Mouse (Mus musculus): ENCODE measurements at regions not wholly inside any gene's neighbourhood (a gene's known extent, or its start where the extent isn't known, plus 50 kb on each side); places are given as distances from the start of the nearest gene placed in this dataset.
A peak's percentile ranks its signal among the peaks of the same experiment; 100 is the strongest.

GRCm38 (mm10) chr9:116280146-116280545 lies 105.0 kb upstream of the Tgfbr2 start:
- H3K36me3 ChIP-seq (ENCODE audit: control insufficient read depth, insufficient read depth, low read length): no peaks in the 10 kb centered on the region
- H3K4me3 ChIP-seq (ENCODE audit: low read depth, low read length): no peak overlapping the region
- H3K4me1 ChIP-seq (ENCODE audit: control insufficient read depth, insufficient read depth, low read length): no peaks in the 10 kb centered on the region
- no peak overlapping the region for H3K27ac ChIP-seq (ENCODE audit: low read depth, low read length)
- ATAC-seq (ENCODE audit: insufficient read depth, low FRiP score, low TSS enrichment) (no peak), DNase-seq (ENCODE audit: low spot score) (no peak)
- H3K9ac ChIP-seq (ENCODE audit: low read length): no peak overlapping the region
- no peaks in the 10 kb centered on the region for H3K9me3 ChIP-seq (ENCODE audit: control insufficient read depth, low read length)
- H3K4me2 ChIP-seq (ENCODE audit: low read depth): no peak overlapping the region
- H3K27me3 ChIP-seq (ENCODE audit: control insufficient read depth, insufficient read depth, low read length): no peaks in the 10 kb centered on the region
- WGBS: 85% methylated on average over 5 of the region's 5 CpGs

- Histone ChIP-seq H3K4me1 (ENCODE audit: control insufficient read depth, insufficient read depth, low read length) (no peaks in the 10 kb centered on the region), H3K9me3 (ENCODE audit: control insufficient read depth, low read length) (no peaks in the 10 kb centered on the region), H3K9ac (ENCODE audit: low read length) (no peak overlapping the region), H3K4me3 (ENCODE audit: low read depth, low read length) (no peak overlapping the region), H3K36me3 (ENCODE audit: control insufficient read depth, insufficient read depth, low read length) (no peaks in the 10 kb centered on the region), H3K27me3 (ENCODE audit: control insufficient read depth, insufficient read depth, low read length) (no peaks in the 10 kb centered on the region), H3K4me2 (ENCODE audit: low read depth) (no peak overlapping the region), H3K27ac (ENCODE audit: low read depth, low read length) (no peak overlapping the region)
- ATAC-seq (ENCODE audit: insufficient read depth, low FRiP score, low TSS enrichment) (no peak), DNase-seq (ENCODE audit: low spot score) (no peak)
- WGBS: 95% methylated on average over 8 of the region's 8 CpGs
These were observed 103.7 kb upstream of the Tgfbr2 start for GRCm38 (mm10) chr9:116278862-116279261.

GRCm38 (mm10) chr9:116277736-116278135 lies 102.6 kb upstream of the Tgfbr2 start:
- Histone ChIP-seq H3K4me2 (ENCODE audit: low read depth) (no peak overlapping the region), H3K9ac (ENCODE audit: low read length) (no peak overlapping the region), H3K36me3 (ENCODE audit: control insufficient read depth, insufficient read depth, low read length) (no peaks in the 10 kb centered on the region), H3K4me3 (ENCODE audit: low read depth, low read length) (no peak overlapping the region), H3K27ac (ENCODE audit: low read depth, low read length) (no peak overlapping the region), H3K9me3 (ENCODE audit: control insufficient read depth, low read length) (no peaks in the 10 kb centered on the region), H3K4me1 (ENCODE audit: control insufficient read depth, insufficient read depth, low read length) (no peaks in the 10 kb centered on the region), H3K27me3 (ENCODE audit: control insufficient read depth, insufficient read depth, low read length) (no peaks in the 10 kb centered on the region)
- ATAC-seq (ENCODE audit: insufficient read depth, low FRiP score, low TSS enrichment) (no peak), DNase-seq (ENCODE audit: low spot score) (no peak)
- 90% methylated on average over 3 of the region's 3 CpGs for WGBS

- no peak overlapping the region for H3K4me2 ChIP-seq (ENCODE audit: low read depth)
- H3K36me3 ChIP-seq (ENCODE audit: control insufficient read depth, insufficient read depth, low read length): no peaks in the 10 kb centered on the region
- no peaks in the 10 kb centered on the region for H3K27me3 ChIP-seq (ENCODE audit: control insufficient read depth, insufficient read depth, low read length)
- H3K9me3 ChIP-seq (ENCODE audit: control insufficient read depth, low read length): no peaks in the 10 kb centered on the region
- ATAC-seq (ENCODE audit: insufficient read depth, low FRiP score, low TSS enrichment): no peak
- no peak overlapping the region for H3K9ac ChIP-seq (ENCODE audit: low read length)
- H3K4me3 ChIP-seq (ENCODE audit: low read depth, low read length): no peak overlapping the region
- 91% methylated on average over 2 of the region's 2 CpGs for WGBS
- H3K27ac ChIP-seq (ENCODE audit: low read depth, low read length): no peak overlapping the region
- DNase-seq (ENCODE audit: low spot score): no peak
- no peaks in the 10 kb centered on the region for H3K4me1 ChIP-seq (ENCODE audit: control insufficient read depth, insufficient read depth, low read length)
These were observed 101.0 kb upstream of the Tgfbr2 start for GRCm38 (mm10) chr9:116276141-116276540.

GRCm38 (mm10) chr9:116272446-116272845 lies 97.3 kb upstream of the Tgfbr2 start:
- DNase-seq (ENCODE audit: low spot score): no peak
- Histone ChIP-seq H3K4me2 (ENCODE audit: low read depth) (no peak overlapping the region), H3K9me3 (ENCODE audit: control insufficient read depth, low read length) (no peaks in the 10 kb centered on the region), H3K9ac (ENCODE audit: low read length) (no peak overlapping the region), H3K27ac (ENCODE audit: low read depth, low read length) (no peak overlapping the region), H3K4me3 (ENCODE audit: low read depth, low read length) (no peak overlapping the region), H3K4me1 (ENCODE audit: control insufficient read depth, insufficient read depth, low read length) (no peaks in the 10 kb centered on the region), H3K36me3 (ENCODE audit: control insufficient read depth, insufficient read depth, low read length) (no peaks in the 10 kb centered on the region), H3K27me3 (ENCODE audit: control insufficient read depth, insufficient read depth, low read length) (no peaks in the 10 kb centered on the region)
- 78% methylated on average over 2 of the region's 2 CpGs for WGBS
- ATAC-seq (ENCODE audit: insufficient read depth, low FRiP score, low TSS enrichment): no peak

GRCm38 (mm10) chr9:116270417-116270828 lies 95.3 kb upstream of the Tgfbr2 start:
- ATAC-seq (ENCODE audit: insufficient read depth, low FRiP score, low TSS enrichment) (no peak), DNase-seq (ENCODE audit: low spot score) (peak; percentile 20)
- 67% methylated on average over 6 of the region's 6 CpGs for WGBS

GRCm38 (mm10) chr9:116267411-116267810 lies 92.3 kb upstream of the Tgfbr2 start:
- Histone ChIP-seq H3K9me3 (ENCODE audit: control insufficient read depth, low read length) (no peaks in the 10 kb centered on the region), H3K9ac (ENCODE audit: low read length) (no peak overlapping the region), H3K27ac (ENCODE audit: low read depth, low read length) (no peak overlapping the region), H3K36me3 (ENCODE audit: control insufficient read depth, insufficient read depth, low read length) (no peaks in the 10 kb centered on the region), H3K4me1 (ENCODE audit: control insufficient read depth, insufficient read depth, low read length) (no peaks in the 10 kb centered on the region), H3K4me2 (ENCODE audit: low read depth) (no peak overlapping the region), H3K27me3 (ENCODE audit: control insufficient read depth, insufficient read depth, low read length) (no peaks in the 10 kb centered on the region), H3K4me3 (ENCODE audit: low read depth, low read length) (no peak overlapping the region)
- DNase-seq (ENCODE audit: low spot score) (no peak), ATAC-seq (ENCODE audit: insufficient read depth, low FRiP score, low TSS enrichment) (no peak)
- WGBS: 79% methylated on average over 4 of the region's 4 CpGs

More at GRCm38 (mm10) chr9:116270417-116270828, 95.3 kb upstream of the Tgfbr2 start:
- H3K27me3 ChIP-seq (ENCODE audit: control insufficient read depth, insufficient read depth, low read length): no peaks in the 10 kb centered on the region
- no peak overlapping the region for H3K4me2 ChIP-seq (ENCODE audit: low read depth)
- no peak overlapping the region for H3K9ac ChIP-seq (ENCODE audit: low read length)
- H3K4me1 ChIP-seq (ENCODE audit: control insufficient read depth, insufficient read depth, low read length): no peaks in the 10 kb centered on the region
- H3K9me3 ChIP-seq (ENCODE audit: control insufficient read depth, low read length): no peaks in the 10 kb centered on the region
- H3K27ac ChIP-seq (ENCODE audit: low read depth, low read length): no peak overlapping the region
- H3K36me3 ChIP-seq (ENCODE audit: control insufficient read depth, insufficient read depth, low read length): no peaks in the 10 kb centered on the region
- no peak overlapping the region for H3K4me3 ChIP-seq (ENCODE audit: low read depth, low read length)

GRCm38 (mm10) chr9:116263833-116264232 lies 88.7 kb upstream of the Tgfbr2 start:
- H3K4me3 ChIP-seq (ENCODE audit: low read depth, low read length): no peak overlapping the region
- no peak overlapping the region for H3K27ac ChIP-seq (ENCODE audit: low read depth, low read length)
- no peak overlapping the region for H3K9ac ChIP-seq (ENCODE audit: low read length)
- H3K4me2 ChIP-seq (ENCODE audit: low read depth): no peak overlapping the region
- ATAC-seq (ENCODE audit: insufficient read depth, low FRiP score, low TSS enrichment) (no peak), DNase-seq (ENCODE audit: low spot score) (no peak)
- H3K27me3 ChIP-seq (ENCODE audit: control insufficient read depth, insufficient read depth, low read length): no peaks in the 10 kb centered on the region
- 88% methylated on average over 7 of the region's 7 CpGs for WGBS
- H3K9me3 ChIP-seq (ENCODE audit: control insufficient read depth, low read length): no peaks in the 10 kb centered on the region
- H3K4me1 ChIP-seq (ENCODE audit: control insufficient read depth, insufficient read depth, low read length): no peaks in the 10 kb centered on the region
- H3K36me3 ChIP-seq (ENCODE audit: control insufficient read depth, insufficient read depth, low read length): no peaks in the 10 kb centered on the region

- Histone ChIP-seq H3K4me3 (ENCODE audit: low read depth, low read length) (no peak overlapping the region), H3K9me3 (ENCODE audit: control insufficient read depth, low read length) (no peaks in the 10 kb centered on the region), H3K27me3 (ENCODE audit: control insufficient read depth, insufficient read depth, low read length) (no peaks in the 10 kb centered on the region), H3K4me2 (ENCODE audit: low read depth) (no peak overlapping the region), H3K27ac (ENCODE audit: low read depth, low read length) (no peak overlapping the region), H3K9ac (ENCODE audit: low read length) (no peak overlapping the region), H3K4me1 (ENCODE audit: control insufficient read depth, insufficient read depth, low read length) (no peaks in the 10 kb centered on the region), H3K36me3 (ENCODE audit: control insufficient read depth, insufficient read depth, low read length) (no peaks in the 10 kb centered on the region)
- no peak for ATAC-seq (ENCODE audit: insufficient read depth, low FRiP score, low TSS enrichment)
- no peak for DNase-seq (ENCODE audit: low spot score)
- 87% methylated on average over 10 of the region's 10 CpGs for WGBS
These were observed 84.4 kb upstream of the Tgfbr2 start for GRCm38 (mm10) chr9:116259569-116259968.

All from neural tube, embryonic 11.5 days (tissue).